Mouse (Mus musculus): ENCODE results near the gene Acacb. TPM values are rescaled to one million over a fixed set of nuclear protein-coding genes. Genes with fewer than 3 reads are reported as not detected.

Gene Acacb
- total RNA-seq, 2 experiments from 2014 or later = 6.1 to 6.5 TPM

- no peak for DNase-seq (ENCODE audit: extremely low spot score in 1 of 2, low spot score in 1 of 2)
Observed at GRCm38 (mm10) chr5:114296693-114297631, 150.6 kb downstream of the Acacb start.

- no peak for DNase-seq (ENCODE audit: extremely low spot score in 1 of 2, low spot score in 1 of 2)
Observed at GRCm38 (mm10) chr5:114298212-114298894, 152.0 kb downstream of the Acacb start.

GRCm38 (mm10) chr5:114299156-114299855 is 153.0 kb downstream of the Acacb start:
- DNase-seq (ENCODE audit: extremely low spot score in 1 of 2, low spot score in 1 of 2) = no peak

- DNase-seq (ENCODE audit: extremely low spot score in 1 of 2, low spot score in 1 of 2) = no peak
Observed at GRCm38 (mm10) chr5:114299883-114300610, 153.7 kb downstream of the Acacb start.

Other genes starting within 250 kb of the Acacb start
- 10 to 100 TPM; 82.7 to 91.6 TPM for gene Coro1c, start 237.8 kb upstream of the Acacb start, total RNA-seq (2021)
- gene Ssh1, start 152.6 kb upstream of the Acacb start, total RNA-seq (2021) = 10 to 100 TPM; 22.9 to 27.6 TPM
- not detected for gene Dao, start 142.8 kb upstream of the Acacb start, total RNA-seq (2021)
- gene Usp30, start 81.1 kb upstream of the Acacb start, total RNA-seq (2021) = 10 to 100 TPM; 35.5 to 40.0 TPM
- 100 to 1,000 TPM; 169 to 187 TPM for gene Svop, start 55.0 kb upstream of the Acacb start, total RNA-seq (2021)
- 1 to 10 TPM; 3.8 to 4.2 TPM for gene Alkbh2, start 18.3 kb upstream of the Acacb start, total RNA-seq (2021)
- 1 to 10 TPM; 3.4 to 3.5 TPM for gene Ung, start 16.1 kb upstream of the Acacb start, total RNA-seq (2021)
- not detected for gene Foxn4, start 127.3 kb downstream of the Acacb start, total RNA-seq (2021)
- gene Myo1h, start 142.6 kb downstream of the Acacb start, total RNA-seq (2021) = 1 to 10 TPM; 2.4 to 2.7 TPM
- 10 to 100 TPM; 46.2 to 49.5 TPM for gene Kctd10, start 234.0 kb downstream of the Acacb start, total RNA-seq (2021)
- gene Ube3b, start 234.1 kb downstream of the Acacb start, total RNA-seq (2021) = 10 to 100 TPM; 83.4 to 89.8 TPM